ENCODE assay signal across 13 mouse cellular contexts in genomic region chr16:21398345-21399051, GRCm38 (mm10). TPM values are rescaled to one million over a fixed set of nuclear protein-coding genes. Genes with fewer than 3 reads are reported as not detected.
A peak's percentile ranks its signal among the peaks of the same experiment; 100 is the strongest.
DNase-seq lines count a peak whose midpoint lies in the region; ATAC-seq lines count a peak whose summit lies in the region.
"Had no signal": no experiment of that assay in that cellular context is flagged by ENCODE, and none has a peak within 500 bp of the region (broad histone marks: within the 10 kb centered on the region; RNA-seq: fewer than 3 reads in every experiment).

No protein-coding gene starts in this region.

- no peak for DNase-seq in lung, postnatal 25 days (ENCODE audit: low spot score)
- DNase-seq in limb, embryonic 10.5 days (ENCODE audit: low spot score) = no peak
- no peak for DNase-seq in left cerebral cortex, adult 9 months (ENCODE audit: low spot score in 2 of 2)
- no peak for DNase-seq in right cerebral cortex, postnatal 36 days (ENCODE audit: low spot score in 2 of 2)
- DNase-seq in ovary, adult 18-20 months (ENCODE audit: low spot score) = no peak
- DNase-seq: kidney, adult 8-10 months; liver, embryonic 13.5 days had no signal

- no peaks in the 10 kb centered on the region for H3K9me3 ChIP-seq in lung, embryonic 16.5 days (ENCODE audit: control insufficient read depth, low read length)
- H3K9me3 ChIP-seq in forebrain, embryonic 13.5 days (replicated peaks) = no peaks in the 10 kb centered on the region
- H3K9me3 ChIP-seq in limb, embryonic 10.5 days (replicated peaks) = no peaks in the 10 kb centered on the region
- no peaks in the 10 kb centered on the region for H3K9me3 ChIP-seq in neural tube, embryonic 15.5 days (replicated peaks)
- H3K9me3 ChIP-seq: G1E; liver, embryonic 13.5 days; stomach, embryonic 15.5 days had no signal

- 34% methylated on average over 8 of the region's 8 CpGs for WGBS in lung, embryonic 16.5 days
- WGBS in forebrain, embryonic 13.5 days = 5% methylated on average over 8 of the region's 8 CpGs
- 49% methylated on average over 8 of the region's 8 CpGs for WGBS in limb, embryonic 10.5 days
- WGBS in neural tube, embryonic 15.5 days = 17% methylated on average over 8 of the region's 8 CpGs

- peaks cover 14% of the 10 kb centered on the region for H3K4me1 ChIP-seq in lung, embryonic 16.5 days (replicated peaks; ENCODE audit: control insufficient read depth, insufficient read depth, low read length)
- H3K4me1 ChIP-seq in forebrain, embryonic 13.5 days = peaks cover 31% of the 10 kb centered on the region
- peaks cover 67% of the 10 kb centered on the region for H3K4me1 ChIP-seq in limb, embryonic 10.5 days
- H3K4me1 ChIP-seq in neural tube, embryonic 15.5 days = peaks cover 31% of the 10 kb centered on the region
- H3K4me1 ChIP-seq: liver, embryonic 13.5 days had no signal

- peak; percentile 42 for ATAC-seq in lung, embryonic 16.5 days (ENCODE audit: low read depth)
- peak; percentile 52; the same call in 1 of the 2 replicates for ATAC-seq in forebrain, embryonic 13.5 days
- ATAC-seq in neural tube, embryonic 15.5 days (ENCODE audit: low FRiP score) = peak; percentile 28; the same call in 1 of the 2 replicates

- H3K9ac ChIP-seq in lung, embryonic 16.5 days (ENCODE audit: low read length) = peak overlapping the region; percentile 29; the same call in 1 of the 2 replicates
- H3K9ac ChIP-seq in forebrain, embryonic 13.5 days = no peak overlapping the region
- no peak overlapping the region for H3K9ac ChIP-seq in neural tube, embryonic 15.5 days (replicated peaks)
- H3K9ac ChIP-seq: liver, embryonic 13.5 days; stomach, embryonic 15.5 days had no signal

- H3K36me3 ChIP-seq in lung, embryonic 16.5 days (ENCODE audit: control insufficient read depth, insufficient read depth, low read length) = no peaks in the 10 kb centered on the region
- H3K36me3 ChIP-seq in forebrain, embryonic 13.5 days (ENCODE audit: poor library complexity, severe bottlenecking) = no peaks in the 10 kb centered on the region
- no peaks in the 10 kb centered on the region for H3K36me3 ChIP-seq in limb, embryonic 10.5 days
- H3K36me3 ChIP-seq in neural tube, embryonic 15.5 days = no peaks in the 10 kb centered on the region
- H3K36me3 ChIP-seq: G1E; liver, embryonic 13.5 days; stomach, embryonic 15.5 days had no signal

- no peaks in the 10 kb centered on the region for H3K27me3 ChIP-seq in lung, embryonic 16.5 days (ENCODE audit: control insufficient read depth, insufficient read depth, low read depth, low read length)
- H3K27me3 ChIP-seq in forebrain, embryonic 13.5 days = 0 out of 2 replicates have a peak, but pooled peaks cover 4% of the 10 kb centered on the region
- H3K27me3 ChIP-seq in limb, embryonic 10.5 days (ENCODE audit: low read depth, poor library complexity, severe bottlenecking) = no peaks in the 10 kb centered on the region
- 0 out of 2 replicates have a peak, but pooled peaks cover 2% of the 10 kb centered on the region for H3K27me3 ChIP-seq in neural tube, embryonic 15.5 days (replicated peaks)
- H3K27me3 ChIP-seq: stomach, embryonic 15.5 days had no signal

- H3K4me2 ChIP-seq in lung, embryonic 16.5 days (ENCODE audit: low read depth, low read length) = no peak overlapping the region
- peak overlapping the region; percentile 30 for H3K4me2 ChIP-seq in forebrain, embryonic 13.5 days
- no peak overlapping the region; the same call in 1 of the 2 replicates for H3K4me2 ChIP-seq in neural tube, embryonic 15.5 days
- H3K4me2 ChIP-seq: liver, embryonic 13.5 days; stomach, embryonic 15.5 days had no signal

- H3K27ac ChIP-seq in lung, embryonic 16.5 days (ENCODE audit: low read length) = no peak overlapping the region
- H3K27ac ChIP-seq in forebrain, embryonic 13.5 days = peak overlapping the region; percentile 2; the same call in 1 of the 2 replicates
- peak overlapping the region; percentile 73 for H3K27ac ChIP-seq in limb, embryonic 10.5 days
- H3K27ac ChIP-seq in neural tube, embryonic 15.5 days (replicated peaks) = peak overlapping the region; percentile 49
- H3K27ac ChIP-seq: liver, embryonic 13.5 days; stomach, embryonic 15.5 days had no signal

- no peak overlapping the region for H3K4me3 ChIP-seq in lung, embryonic 16.5 days (ENCODE audit: low read length)
- H3K4me3 ChIP-seq in forebrain, embryonic 13.5 days = no peak overlapping the region
- no peak overlapping the region for H3K4me3 ChIP-seq in limb, embryonic 10.5 days
- no peak overlapping the region for H3K4me3 ChIP-seq in neural tube, embryonic 15.5 days (replicated peaks)
- H3K4me3 ChIP-seq: liver, embryonic 13.5 days; myocyte; stomach, embryonic 15.5 days had no signal

RNA-seq across cellular contexts. Expression of gene Vps8, which starts 24.4 kb away (rescaled TPM):
- polyA plus RNA-seq in lung, embryonic 16.5 days (2015; fragmentation: Nextera tagmentation; extraction: Ambion mirVana) = 13.3 and 16.4 TPM in 2 replicates
- polyA plus RNA-seq in forebrain, embryonic 13.5 days (2015; fragmentation: Nextera tagmentation; extraction: Ambion mirVana) = 25.6 and 29.9 TPM in 2 replicates
- 10.8 and 13.7 TPM in 2 replicates for polyA plus RNA-seq in limb, embryonic 10.5 days (2016; fragmentation: Nextera tagmentation; extraction: Ambion mirVana)
- 28.8 and 34.1 TPM in 2 replicates for polyA plus RNA-seq in neural tube, embryonic 15.5 days (2015; fragmentation: Nextera tagmentation; extraction: Ambion mirVana)
